Mouse (Mus musculus) bone marrow, adult 2 months (tissue): ENCODE measurements around the gene Dhx16.
A peak's percentile ranks its signal among the peaks of the same experiment; 100 is the strongest.

Experiments used
- CTCF ChIP-seq: fragments of 200-500 bp; IDR thresholded peaks from 2 replicates; pipeline ENCODE4 v1.5.1; 2011; ENCODE audit warnings: low read length, control low read depth; ENCODE audit not compliant: control insufficient read depth, insufficient read depth
- POLR2A ChIP-seq: fragments of 200-500 bp; IDR thresholded peaks from 2 replicates; pipeline ENCODE4 v1.6.1; 2011; ENCODE audit warnings: low read depth, mild to moderate bottlenecking, control low read depth, low read length, borderline replicate concordance; ENCODE audit not compliant: control insufficient read depth

- no peak for TF ChIP-seq CTCF
- TF ChIP-seq POLR2A = peak; percentile 15; the same call in 1 of the 2 replicates
Measured at GRCm38 (mm10) chr17:35837487-35837886, 42.1 kb upstream of the Dhx16 start.
